Mouse (Mus musculus): Measurements from ENCODE around the gene Elmod1. TPM values are rescaled to one million over a fixed set of nuclear protein-coding genes. Genes with fewer than 3 reads are reported as not detected.

Gene Elmod1
- total RNA-seq, 4 experiments from 2014 or later = 3.8 to 7.0 (median 4.3) TPM

DNA sequence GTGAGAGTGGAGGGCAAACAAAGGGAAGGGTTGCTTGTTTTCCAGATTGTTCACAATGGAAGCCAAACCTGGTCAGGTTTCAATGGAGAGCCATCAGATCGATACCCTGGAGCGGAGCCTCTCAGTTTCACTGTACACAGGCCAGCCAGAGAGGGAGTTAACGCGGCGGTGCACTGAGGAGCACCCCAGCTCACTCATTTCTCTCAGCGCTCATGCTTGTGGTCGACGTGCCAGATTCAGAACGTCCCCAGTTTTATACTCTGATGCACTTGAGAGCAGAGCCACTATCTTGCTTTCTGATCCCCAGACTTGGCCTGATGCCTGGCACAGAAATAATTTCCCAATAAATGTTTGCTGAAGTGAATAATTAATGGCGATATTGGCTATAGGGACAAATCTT lies 68.3 kb downstream of the Elmod1 start:
- no peak for DNase-seq

DNA sequence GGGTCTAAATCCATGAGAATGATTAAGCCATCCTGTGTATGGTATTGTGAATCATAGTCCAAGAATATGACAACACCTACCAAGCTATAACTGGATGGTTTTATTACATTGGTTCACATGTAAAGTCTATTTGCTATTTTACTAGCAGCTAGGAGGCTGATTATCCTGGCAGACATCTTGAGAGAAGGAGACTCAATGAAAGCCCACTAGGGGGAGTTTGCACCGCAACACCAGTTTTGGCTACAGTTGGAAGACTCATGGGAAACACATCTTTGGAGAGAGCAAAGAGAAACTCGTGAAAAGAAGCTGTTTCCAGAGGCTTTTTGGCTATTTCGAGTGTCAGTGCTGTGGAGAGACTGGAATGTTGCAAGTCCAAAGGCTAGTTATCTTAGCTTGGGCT lies 69.7 kb downstream of the Elmod1 start:
- no peak for DNase-seq

DNA sequence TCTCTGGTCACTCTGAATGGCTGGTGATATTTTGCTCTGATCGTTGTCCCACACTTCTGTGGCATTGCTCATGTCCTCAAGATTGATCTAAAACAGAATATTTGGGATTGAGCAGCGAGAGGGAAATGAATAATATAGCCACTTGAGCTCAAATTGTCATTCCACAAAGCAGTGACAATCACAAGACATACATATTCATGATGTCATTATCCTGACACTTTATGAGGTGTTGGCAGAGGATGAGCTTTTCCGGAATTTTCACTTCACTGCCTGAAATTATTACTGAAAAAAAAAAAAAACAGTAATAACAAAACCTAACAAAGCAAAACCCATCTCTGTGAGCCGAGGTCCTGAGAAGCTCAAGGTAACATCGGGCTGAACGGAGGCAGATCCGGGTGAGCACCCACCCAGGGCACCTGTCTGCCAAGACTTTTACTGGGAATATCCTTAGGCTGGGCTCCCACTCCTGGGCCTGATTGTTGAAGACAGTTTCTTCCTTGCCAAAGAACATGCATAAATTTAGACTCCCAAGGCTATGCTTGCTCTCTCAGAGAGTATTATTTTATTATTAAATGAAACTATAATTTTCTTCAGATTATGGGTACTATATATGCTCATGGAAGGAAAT lies 71.8 kb downstream of the Elmod1 start:
- no peak for DNase-seq

DNA sequence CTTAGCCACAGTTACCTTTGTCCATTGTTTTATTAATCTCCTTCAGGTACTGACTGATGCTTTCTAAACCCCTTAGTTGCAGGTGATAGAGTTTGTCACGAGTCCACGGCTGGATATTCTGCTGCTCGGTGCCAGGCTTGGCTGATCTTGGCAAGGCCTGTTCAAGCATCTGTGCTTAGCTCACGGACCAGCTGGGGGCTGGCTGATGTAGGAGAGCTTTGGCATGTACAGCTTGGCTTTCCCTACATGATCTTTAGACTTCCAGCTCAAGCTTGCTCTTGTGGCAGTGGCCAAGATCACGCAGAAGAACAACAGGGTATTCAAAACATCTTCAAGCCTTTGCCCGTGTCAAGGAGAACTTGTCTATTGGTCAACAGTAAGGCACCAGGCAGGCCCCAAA lies 75.3 kb downstream of the Elmod1 start:
- no peak for DNase-seq

DNA sequence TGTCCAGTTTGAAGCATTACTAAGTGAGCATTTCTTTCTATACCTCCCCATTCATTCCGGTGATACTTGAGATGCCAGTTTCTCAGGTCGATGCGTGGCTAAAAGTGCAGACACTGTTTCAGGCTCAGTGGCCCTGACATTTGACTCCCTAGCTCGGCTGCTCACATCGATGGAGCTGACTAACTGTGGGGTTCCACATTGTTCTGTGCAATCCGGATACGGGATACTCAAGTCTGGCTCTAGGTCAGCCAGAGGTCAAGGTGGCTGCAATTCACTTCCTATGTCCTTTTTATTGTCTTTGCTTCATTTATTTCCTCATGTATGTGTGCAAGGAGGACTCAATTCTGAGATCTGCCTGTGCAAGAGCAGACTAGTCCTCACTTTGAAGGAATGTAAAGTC lies 79.3 kb downstream of the Elmod1 start:
- no peak for DNase-seq

DNA sequence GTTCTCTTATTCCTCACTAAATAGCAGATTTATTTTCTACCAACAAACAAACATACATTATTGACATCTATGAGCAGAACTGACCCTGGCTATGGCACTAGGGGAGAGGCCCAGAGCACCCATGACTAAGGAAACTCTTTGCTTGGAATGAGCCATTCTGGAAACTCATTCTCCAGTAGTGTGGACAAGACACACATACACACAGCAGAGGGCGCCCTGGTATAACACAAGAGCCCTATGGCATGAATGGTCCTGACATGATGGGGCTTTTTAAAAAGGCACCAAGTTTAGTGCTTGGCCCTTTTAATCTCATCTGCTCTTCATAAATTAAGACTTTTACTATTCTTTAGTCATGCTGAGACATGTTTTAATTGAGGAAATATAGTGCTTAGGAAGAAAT lies 85.0 kb downstream of the Elmod1 start:
- DNase-seq = no peak

DNA sequence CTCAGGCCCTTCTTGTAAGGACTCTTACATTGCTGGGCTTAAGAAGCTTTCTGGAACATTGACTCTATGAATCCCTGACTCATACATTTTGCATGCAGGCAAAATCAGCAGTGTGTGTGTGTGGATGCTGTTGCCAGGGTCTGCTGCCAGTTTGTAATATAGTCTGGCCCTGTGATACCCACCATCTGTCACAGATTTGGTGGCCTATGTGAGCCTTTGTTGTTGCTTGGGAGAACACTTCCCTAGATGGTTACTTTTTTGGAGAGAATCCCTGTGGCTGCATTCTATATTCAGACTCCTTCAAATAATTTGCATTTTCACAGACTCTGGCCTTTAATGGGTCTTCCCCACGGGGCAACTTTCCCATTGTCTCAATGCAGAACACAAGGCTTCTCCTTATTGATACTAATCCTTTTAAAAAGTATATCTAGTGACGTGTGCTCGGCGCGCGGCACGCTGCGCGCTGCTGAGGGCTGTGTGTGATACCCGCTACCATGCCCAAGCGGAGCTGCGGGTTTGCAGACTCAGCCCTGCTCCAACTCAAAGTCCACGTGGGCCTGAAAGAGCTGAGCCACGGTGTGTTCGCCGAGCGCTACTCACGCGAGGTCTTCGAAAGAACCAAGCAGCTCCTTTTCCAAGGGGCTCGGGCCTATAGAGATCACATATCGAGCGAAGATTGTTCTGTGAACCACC lies 91.4 kb downstream of the Elmod1 start:
- DNase-seq = no peak

DNA sequence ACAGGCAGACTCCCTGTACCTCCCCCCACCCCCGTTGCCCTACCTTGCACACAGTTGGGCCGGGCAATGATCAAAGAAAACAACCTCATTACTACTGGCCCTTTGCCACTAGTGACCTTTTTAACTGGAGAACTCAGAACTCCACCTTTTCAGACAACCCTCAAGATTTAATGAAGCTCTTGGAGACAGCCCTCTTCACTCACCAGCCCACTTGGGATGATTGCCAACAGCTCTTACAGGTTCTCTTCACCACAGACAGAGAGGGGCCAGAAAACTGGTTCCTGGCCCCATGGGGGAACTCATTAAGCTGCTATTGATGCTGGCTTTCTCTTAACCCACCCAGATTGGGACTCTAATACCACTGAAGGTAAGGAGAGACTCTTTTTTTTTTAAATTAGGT lies 97.7 kb downstream of the Elmod1 start:
- no peak for DNase-seq

DNA sequence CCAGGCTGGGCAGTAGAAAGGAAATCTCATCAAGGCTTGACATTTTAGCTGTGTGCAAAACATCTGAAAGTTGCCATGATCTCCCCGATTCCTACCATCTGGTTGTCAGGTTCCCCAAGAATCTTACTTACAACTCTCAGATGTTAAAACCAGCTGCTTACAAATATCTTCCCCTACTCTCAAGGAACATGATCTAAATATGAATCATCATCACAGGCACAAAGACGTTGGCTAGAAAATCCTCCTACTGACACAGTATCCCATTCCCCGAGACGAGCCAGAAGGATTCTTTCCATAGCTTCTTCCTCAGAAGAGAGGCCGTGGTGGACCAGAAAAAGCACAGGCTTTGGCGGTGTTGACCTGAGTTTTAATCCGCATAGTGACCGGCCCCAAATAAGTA lies 101.9 kb downstream of the Elmod1 start:
- DNase-seq = no peak

Other genes with a start within 250 kb of the Elmod1 start
- gene Slc35f2, start 203.8 kb downstream of the Elmod1 start, total RNA-seq (2022) = 1 to 10 TPM; 1.2 to 3.3 (median 2.5) TPM
- gene Sln, start 125.1 kb downstream of the Elmod1 start, total RNA-seq (2022) = not detected
- gene Tnfaip8l3, start 93.1 kb upstream of the Elmod1 start, total RNA-seq (2022) = under 1 TPM; 0.10 to 0.62 (median 0.28) TPM